Mouse (Mus musculus) kidney, adult 2 months (tissue): ENCODE measurements around the gene Hpcal1. TPM values are rescaled to one million over a fixed set of nuclear protein-coding genes. Genes with fewer than 3 reads are reported as not detected.

Experiments
- DNase-seq: peaks from one replicate; pipeline ENCODE4 v3.0.0; 2021
- H3K27ac ChIP-seq: fragments of 200-500 bp; 2 replicates; pipeline ENCODE4 v1.5.1; 2012; ENCODE audit warnings: low read depth, low read length, control low read depth, inconsistent platforms; ENCODE audit not compliant: insufficient read depth
- H3K27me3 ChIP-seq: fragments of 200-500 bp; replicated peaks from 2 replicates; pipeline ENCODE4 v1.6.1; 2012; ENCODE audit warnings: mild to moderate bottlenecking, moderate library complexity, low read length, inconsistent platforms; ENCODE audit not compliant: control insufficient read depth, insufficient read depth
- H3K36me3 ChIP-seq: fragments of 200-500 bp; 2 replicates; pipeline ENCODE4 v1.6.1; 2012; ENCODE audit warnings: mild to moderate bottlenecking, moderate library complexity, low read length, inconsistent platforms; ENCODE audit not compliant: control insufficient read depth, insufficient read depth
- H3K4me1 ChIP-seq: fragments of 200-500 bp; 2 replicates; pipeline ENCODE4 v1.6.1; 2011; ENCODE audit warnings: low read length; ENCODE audit not compliant: control insufficient read depth, insufficient read depth
- H3K4me3 ChIP-seq: fragments of 200-500 bp; 2 replicates; pipeline ENCODE4 v1.5.1; 2011; ENCODE audit warnings: mild to moderate bottlenecking, low read depth, low read length, control low read depth; ENCODE audit not compliant: insufficient read depth
- CTCF ChIP-seq: fragments of 200-500 bp; conservative IDR thresholded peaks from 2 replicates; pipeline ENCODE4 v1.5.1; 2011; ENCODE audit warnings: low read depth, mild to moderate bottlenecking, control low read depth, low read length, moderate library complexity, mixed read lengths; ENCODE audit not compliant: insufficient read depth, insufficient read length
- POLR2A ChIP-seq: fragments of 200-500 bp; IDR thresholded peaks from one replicate; pipeline ENCODE4 v1.6.1; 2011; ENCODE audit warnings: low read depth, low read length, control low read depth
- WGBS: fragments of 180-500 bp; shearing (Covaris S2); methylation state at CpG from one replicate; pipeline ENCODE4 v1.1.7; 2018; 5-methylcytosine and 5-hydroxymethylcytosine counted together
- polyA plus RNA-seq: library from polyadenylated mRNA; depleted of rRNA; stranded (reverse); fragments of >200 nt; gene quantifications from 2 replicates; pipeline ENCODE4 v1.2.3, GENCODE M21; 2012

The Hpcal1 gene
- polyA plus RNA-seq, 1 experiment: 128 TPM

DNA sequence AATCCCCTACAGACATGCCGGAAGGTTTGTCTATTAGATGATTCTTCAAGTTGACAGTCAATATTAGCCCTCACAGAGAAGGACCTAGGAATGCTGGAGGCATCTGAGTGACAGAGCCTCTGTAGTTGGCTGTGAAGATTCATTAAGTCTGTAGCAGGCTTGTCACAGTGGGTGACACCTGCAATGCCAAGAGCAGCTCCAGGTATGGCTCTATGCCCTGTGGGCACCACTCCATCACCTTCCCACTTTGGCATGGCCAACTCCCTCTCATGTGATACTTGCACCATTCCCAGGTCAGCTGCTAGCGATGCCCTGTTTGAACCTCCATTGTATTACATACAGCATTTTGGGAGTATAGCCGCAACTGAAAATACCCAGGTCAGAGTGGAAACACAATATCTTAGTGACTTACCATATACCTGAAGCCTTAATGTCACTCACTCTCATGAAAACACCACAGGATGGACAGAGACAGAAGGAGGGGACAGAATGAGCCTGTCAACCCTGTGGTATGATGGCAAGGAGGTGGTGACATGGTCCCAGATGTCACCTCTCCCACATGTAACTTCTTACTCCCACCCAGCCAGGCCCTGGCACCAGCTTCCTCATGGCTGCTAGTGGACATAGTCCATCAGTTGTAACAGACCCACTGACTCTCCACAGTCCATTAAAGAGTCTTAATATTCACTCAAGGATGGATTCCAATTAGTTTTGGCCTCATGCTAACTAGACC lies 37.4 kb upstream of the Hpcal1 start:
- no peaks in the 10 kb centered on the region for H3K36me3 ChIP-seq
- no peak for TF ChIP-seq POLR2A
- H3K4me1 ChIP-seq: no peaks in the 10 kb centered on the region
- no peak for DNase-seq
- no peak overlapping the region for H3K27ac ChIP-seq
- no peaks in the 10 kb centered on the region for H3K27me3 ChIP-seq
- 95% methylated on average over 3 of the region's 3 CpGs for WGBS
- no peak overlapping the region for H3K4me3 ChIP-seq

DNA sequence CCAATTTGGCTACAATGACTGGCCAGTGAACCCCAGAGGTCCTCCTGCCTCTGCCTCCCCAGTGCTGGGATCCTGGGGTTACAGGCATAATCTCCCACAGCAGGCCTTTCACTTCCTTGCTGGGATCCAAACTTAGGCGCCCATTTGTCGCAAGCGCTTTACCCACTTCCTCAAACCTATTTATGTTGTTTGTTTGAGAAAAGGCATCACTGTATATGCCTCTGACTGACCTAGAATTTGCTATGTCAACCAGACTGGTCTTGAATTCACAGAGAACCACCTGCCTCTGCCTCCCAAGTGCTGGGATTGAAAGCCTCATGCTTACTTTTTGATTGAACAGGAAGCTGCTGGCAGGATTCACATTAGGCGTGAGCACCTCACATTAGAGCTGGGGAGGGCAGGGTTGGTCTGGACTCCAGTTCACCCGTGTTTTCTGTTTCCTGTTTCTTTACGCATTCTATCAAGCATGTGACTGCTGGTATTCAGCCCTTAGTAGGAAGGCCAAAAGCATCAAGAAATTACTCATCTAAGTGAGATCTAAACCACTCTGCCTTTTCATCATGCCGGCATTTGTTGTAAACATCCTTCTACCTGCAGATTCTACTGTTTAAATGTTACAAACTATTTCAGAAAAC lies 33.0 kb upstream of the Hpcal1 start:
- H3K27me3 ChIP-seq: no peaks in the 10 kb centered on the region
- no peaks in the 10 kb centered on the region for H3K36me3 ChIP-seq
- no peaks in the 10 kb centered on the region for H3K4me1 ChIP-seq
- H3K4me3 ChIP-seq: no peak overlapping the region
- 89% methylated on average over 7 of the region's 7 CpGs for WGBS
- no peak overlapping the region for H3K27ac ChIP-seq
- TF ChIP-seq CTCF (no peak), POLR2A (no peak)
- DNase-seq: no peak

DNA sequence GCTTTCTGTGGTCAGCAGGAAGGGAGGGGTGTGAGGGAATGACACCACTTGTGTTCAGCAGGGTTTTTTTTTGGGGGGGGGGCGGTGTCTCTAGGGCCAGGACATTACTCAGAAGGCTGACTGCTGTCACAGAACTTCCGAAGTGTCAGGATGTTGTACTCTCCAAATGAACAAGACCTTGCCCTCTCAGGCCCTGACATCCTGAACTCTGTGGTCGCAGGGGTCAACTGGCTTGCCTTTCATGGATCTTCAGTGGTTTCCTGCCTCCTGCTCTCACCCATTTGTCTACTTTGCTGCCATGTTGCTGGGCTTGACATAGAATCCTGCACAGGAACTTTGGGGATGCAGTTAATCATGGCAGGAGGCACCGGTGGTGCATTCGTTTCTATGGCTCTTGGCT lies 32.1 kb upstream of the Hpcal1 start:
- 43% methylated on average over 5 of the region's 5 CpGs for WGBS
- no peak for DNase-seq
- no peaks in the 10 kb centered on the region for H3K36me3 ChIP-seq
- H3K4me1 ChIP-seq: no peaks in the 10 kb centered on the region
- TF ChIP-seq POLR2A (no peak), CTCF (no peak)
- H3K27me3 ChIP-seq: no peaks in the 10 kb centered on the region
- no peak overlapping the region for H3K27ac ChIP-seq
- no peak overlapping the region for H3K4me3 ChIP-seq

DNA sequence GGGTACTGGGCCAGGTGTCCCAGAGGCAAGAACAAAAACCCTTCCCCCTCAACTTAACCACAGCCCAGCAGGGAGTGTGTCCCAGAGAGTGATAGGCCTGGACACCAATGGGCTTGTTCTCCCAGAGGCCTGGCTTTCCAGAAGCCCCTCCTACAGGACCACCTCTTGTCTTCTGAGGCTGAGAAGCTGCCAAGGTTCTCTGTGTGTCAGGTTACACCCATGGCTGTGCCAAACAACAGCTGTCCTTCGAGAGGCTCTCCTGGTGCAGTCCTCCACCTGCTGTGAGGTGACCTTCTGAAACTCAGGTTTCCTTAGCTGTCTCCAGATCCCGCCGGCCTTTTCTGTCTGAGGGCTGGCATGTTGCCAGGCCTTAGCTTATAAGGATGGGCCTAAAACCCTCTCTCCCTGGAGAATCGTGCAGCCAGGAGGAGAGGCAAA lies 29.2 kb upstream of the Hpcal1 start:
- no peak for TF ChIP-seq CTCF
- no peak for TF ChIP-seq POLR2A
- no peaks in the 10 kb centered on the region for H3K36me3 ChIP-seq
- H3K4me3 ChIP-seq: no peak overlapping the region
- H3K27me3 ChIP-seq: no peaks in the 10 kb centered on the region
- peak; percentile 44 for DNase-seq
- H3K27ac ChIP-seq: no peak overlapping the region
- H3K4me1 ChIP-seq: no peaks in the 10 kb centered on the region
- 8% methylated on average over 4 of the region's 4 CpGs for WGBS

DNA sequence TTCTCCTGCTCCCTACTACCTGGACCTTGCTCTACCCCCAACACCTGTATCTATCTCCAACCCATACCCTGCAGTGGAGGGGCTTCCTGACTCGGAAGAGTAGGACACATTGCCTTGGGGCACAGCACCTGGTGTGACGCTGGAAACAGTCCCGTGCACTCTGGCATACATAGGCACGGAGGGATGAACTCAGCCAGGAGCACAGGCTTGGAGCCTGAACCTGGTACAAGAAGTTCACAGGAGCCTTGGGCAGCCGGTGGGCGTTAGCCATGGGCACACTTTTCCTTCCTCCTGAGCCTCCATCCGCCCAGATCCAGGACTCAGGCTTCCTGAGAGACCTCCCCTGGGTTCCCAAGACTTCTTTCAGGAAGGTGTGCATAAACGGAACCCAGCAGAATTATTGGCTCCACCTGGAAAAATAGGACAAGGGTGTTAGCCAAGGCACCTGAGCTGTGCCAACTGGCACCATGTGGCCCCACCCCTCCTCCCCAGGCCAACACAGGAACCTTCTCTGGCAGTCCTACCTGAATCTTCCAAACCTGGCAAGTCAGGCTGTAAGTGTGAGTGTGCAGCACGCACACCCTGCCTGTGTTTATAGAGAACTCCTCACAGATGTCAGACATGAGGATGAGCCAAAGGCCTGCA lies 26.5 kb upstream of the Hpcal1 start:
- Histone ChIP-seq H3K36me3 (no peaks in the 10 kb centered on the region), H3K27ac (peak overlapping the region; percentile 2; the same call in 1 of the 2 replicates), H3K27me3 (no peaks in the 10 kb centered on the region), H3K4me1 (no peaks in the 10 kb centered on the region), H3K4me3 (no peak overlapping the region)
- no peak for TF ChIP-seq POLR2A
- no peak for TF ChIP-seq CTCF
- 62% methylated on average over 9 of the region's 9 CpGs for WGBS
- peak; percentile 55 for DNase-seq

DNA sequence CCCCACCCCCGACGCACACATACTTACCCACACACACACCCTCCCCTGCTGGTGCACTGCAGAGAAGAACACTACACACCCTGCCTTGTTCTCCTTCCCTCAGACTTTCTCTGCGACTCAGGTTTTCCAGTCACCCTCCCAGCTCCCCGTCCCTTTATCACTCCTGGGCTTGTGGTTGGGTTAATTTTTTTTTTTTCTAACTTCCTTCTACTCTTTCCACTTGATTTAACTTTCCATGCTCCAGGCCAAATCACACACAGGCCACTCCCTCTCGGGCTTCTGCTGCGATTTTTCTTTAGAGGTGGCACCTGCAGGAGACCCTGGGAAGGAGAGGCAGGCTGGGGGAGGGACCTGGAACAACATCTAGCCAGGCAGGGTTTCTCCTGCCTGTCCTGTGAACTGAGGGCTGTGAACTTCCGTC lies 24.7 kb upstream of the Hpcal1 start:
- TF ChIP-seq POLR2A: no peak
- TF ChIP-seq CTCF: no peak
- peak; percentile 85 for DNase-seq
- no peaks in the 10 kb centered on the region for H3K36me3 ChIP-seq
- H3K27me3 ChIP-seq: no peaks in the 10 kb centered on the region
- no peaks in the 10 kb centered on the region for H3K4me1 ChIP-seq
- no peak overlapping the region for H3K4me3 ChIP-seq
- 27% methylated on average over 7 of the region's 7 CpGs for WGBS
- peak overlapping the region; percentile 62 for H3K27ac ChIP-seq

DNA sequence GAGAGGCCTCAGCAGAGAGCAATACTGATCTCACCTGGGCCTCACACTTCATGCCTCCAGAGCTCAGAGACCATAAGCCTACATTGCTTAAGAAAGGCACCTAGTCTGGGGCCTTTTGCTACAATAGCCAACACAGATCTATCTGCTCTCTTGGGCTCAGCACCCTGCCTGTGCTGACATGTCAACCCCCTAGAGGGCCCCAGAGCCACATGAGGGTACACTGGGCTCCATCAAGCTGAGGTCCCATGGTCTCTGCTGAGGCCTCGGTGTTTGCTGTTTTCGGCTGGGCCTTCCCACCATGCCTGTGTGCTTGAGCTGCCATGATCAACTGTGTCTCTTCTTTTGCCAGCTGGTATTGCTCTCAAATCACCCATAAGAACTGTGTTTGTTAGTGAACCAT lies 24.0 kb upstream of the Hpcal1 start:
- TF ChIP-seq CTCF (peak; percentile 64), POLR2A (no peak)
- Histone ChIP-seq H3K27me3 (no peaks in the 10 kb centered on the region), H3K4me1 (no peaks in the 10 kb centered on the region), H3K4me3 (no peak overlapping the region), H3K36me3 (no peaks in the 10 kb centered on the region), H3K27ac (peak overlapping the region; percentile 57)
- DNase-seq: peak; percentile 51
- 78% methylated on average over 2 of the region's 2 CpGs for WGBS
